Mouse (Mus musculus) inflammation-experienced regulatory T-cells, adult 6 months (primary cell): ENCODE data around the gene Cutal. TPM values are rescaled to one million over a fixed set of nuclear protein-coding genes. Genes with fewer than 3 reads are reported as not detected.

Source experiments
- ATAC-seq: one replicate; pipeline ENCODE4 v1.8.0; 2017
- polyA plus RNA-seq, 3 experiments: library from polyadenylated mRNA; unstranded; fragments of 100-300 nt; shearing (Covaris generic); gene quantifications; one replicate each; pipeline ENCODE4 v1.2.1; 2017

Gene Cutal
- polyA plus RNA-seq, 3 experiments from 2014 or later = not detected

- no peak for ATAC-seq
These were observed 10.0 kb downstream of the Cutal start for GRCm38 (mm10) chr2:34884186-34884585.

DNA sequence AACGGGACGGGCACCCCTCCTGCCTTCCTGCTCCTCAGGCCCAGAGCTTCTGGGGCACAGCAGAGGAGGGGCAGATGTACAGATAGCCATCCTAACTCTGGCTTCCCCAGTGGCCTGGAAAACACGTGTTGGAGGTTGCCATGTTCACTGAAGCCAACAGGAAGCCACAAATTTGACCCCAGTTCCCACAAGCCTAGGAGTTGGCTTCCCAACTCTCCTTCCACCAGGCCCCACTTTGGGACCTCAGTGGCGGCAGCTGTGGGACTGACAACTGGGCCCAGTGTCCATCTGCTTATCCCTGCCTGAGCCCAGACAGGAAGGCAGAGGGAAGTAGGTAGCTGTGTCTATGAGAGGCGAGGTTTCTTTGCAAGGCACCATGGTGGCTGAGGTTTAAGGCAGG, 19.8 kb downstream of the Cutal start:
- ATAC-seq = no peak

GRCm38 (mm10) chr2:34895503-34896113, 21.4 kb downstream of the Cutal start:
- ATAC-seq = no peak

DNA sequence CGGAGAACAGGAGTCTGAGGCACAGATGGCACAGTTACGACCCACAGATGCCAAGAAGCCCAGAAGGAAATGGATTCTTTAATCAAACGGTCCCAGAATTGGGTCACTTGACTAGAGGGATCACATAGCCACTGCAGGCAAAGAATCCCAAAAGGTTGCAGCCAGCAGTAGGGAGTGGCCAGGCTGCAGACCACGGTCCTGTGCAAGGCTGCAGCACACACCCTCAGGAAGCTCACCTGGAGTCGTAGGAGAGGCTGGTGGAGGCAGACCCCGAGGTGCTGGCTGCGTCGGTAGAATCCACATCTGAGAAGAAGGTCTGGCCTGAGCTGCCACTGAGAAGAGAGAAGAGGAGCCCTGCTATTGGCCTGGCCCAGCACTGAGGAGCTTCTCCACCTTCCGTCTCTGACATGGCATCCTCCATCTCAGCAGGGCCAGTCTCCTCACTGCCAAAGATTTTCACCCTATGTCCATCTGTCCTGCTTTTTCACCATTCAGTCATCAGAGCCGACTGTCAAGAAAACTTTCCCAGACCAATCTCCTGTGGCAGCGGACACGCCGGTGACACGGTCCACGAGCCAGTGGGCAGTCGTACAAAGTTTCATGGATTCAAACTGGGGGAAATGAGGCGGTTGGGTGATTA, 22.7 kb downstream of the Cutal start:
- no peak for ATAC-seq

DNA sequence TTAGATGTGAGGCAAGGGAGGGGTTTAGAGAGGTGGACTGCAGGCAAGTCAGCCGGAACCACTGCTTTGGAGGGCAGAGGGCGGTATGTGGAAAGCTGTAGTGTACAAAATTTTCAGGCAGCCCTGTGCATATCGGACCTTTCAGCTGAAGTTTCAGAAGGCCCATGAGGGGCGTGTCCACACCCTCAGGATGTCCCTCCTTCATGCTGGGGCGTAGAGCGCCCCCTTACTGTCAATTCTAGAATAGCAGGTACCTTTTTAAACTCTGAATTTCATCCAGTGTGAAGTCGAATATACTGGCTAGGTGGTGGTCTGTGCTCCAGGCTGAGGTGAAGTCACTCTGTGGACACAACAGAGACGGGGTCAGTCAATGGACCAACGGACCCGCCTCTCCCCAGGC, 23.6 kb downstream of the Cutal start:
- no peak for ATAC-seq

GRCm38 (mm10) chr2:34899682-34900081, 25.5 kb downstream of the Cutal start:
- no peak for ATAC-seq

GRCm38 (mm10) chr2:34900412-34900811, 26.2 kb downstream of the Cutal start:
- ATAC-seq = no peak

DNA sequence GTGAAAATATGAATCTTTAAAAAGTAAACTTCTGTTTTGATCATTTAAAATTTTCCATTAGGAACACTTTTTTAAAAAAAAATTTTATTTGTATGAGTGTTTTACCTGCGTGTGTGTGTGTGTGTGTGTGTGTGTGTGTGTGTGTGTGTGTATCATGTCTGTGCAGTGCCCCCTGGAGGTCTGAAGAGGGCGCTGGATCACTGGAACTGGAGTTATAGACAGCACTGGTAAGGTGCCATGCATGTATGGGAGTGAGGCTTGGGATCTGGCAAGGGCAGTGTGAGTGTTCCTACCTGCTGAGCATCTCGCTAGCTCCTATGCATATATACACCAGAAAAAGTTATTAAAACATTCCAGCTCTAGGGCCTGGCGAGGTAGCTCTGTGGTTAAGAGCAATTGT, 27.5 kb downstream of the Cutal start:
- ATAC-seq = no peak

DNA sequence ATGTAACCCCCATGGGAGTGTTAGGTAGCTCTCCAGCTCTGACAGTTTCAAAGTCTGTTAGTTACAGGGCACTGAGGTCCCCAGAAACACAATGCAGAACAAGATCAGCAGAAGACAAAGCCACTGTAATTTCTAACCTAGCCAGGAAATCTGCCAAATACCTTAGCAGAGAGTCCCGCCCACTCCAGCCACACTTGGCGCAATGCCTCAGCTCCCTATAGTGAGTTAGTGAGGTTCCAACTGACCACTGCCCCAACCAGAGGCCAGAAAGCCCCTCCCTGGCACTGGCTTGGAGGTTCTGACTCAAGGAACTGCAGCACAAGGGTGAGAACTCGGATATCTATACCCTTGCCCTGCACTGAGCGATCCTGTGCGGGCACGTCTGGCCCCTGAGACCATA, 28.5 kb downstream of the Cutal start:
- ATAC-seq = no peak

GRCm38 (mm10) chr2:34903191-34903590, 29.0 kb downstream of the Cutal start:
- ATAC-seq = no peak

DNA sequence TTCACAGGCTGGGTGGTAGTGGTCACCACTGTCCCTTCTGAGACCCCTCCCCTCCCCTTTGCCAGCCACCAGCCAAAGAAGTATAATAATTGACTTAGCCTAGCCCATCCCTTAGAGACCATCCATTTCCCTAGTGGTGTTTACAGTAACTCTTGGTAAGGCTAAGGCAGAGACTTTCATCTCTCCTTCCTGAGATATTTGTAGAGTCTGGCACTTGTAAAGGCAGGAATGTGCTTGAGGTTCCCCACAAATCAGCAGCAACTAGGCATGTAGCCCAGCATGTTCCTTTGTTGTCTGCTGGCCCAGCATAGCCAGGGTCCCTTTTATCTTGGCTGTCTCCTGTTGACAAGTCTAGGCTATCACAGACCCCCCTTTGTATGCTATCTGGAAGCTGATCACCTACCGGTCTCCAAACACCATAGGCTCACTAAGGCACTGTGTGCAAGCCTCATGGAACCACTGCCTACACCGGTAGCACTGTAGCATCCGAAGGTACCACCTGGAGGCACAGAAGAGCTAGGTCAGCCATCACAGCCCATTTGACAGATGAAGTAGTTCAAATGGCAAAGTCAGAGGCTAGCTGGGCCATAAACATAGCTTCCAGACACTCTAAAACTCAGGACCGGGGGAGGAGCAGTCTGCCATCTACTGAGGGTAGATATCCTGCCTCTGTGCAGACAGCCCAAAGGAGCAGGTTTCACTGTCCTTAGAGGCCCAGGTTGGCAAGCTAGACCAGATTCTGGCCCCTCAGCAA, 29.6 kb downstream of the Cutal start:
- ATAC-seq = no peak

GRCm38 (mm10) chr2:34904849-34905542, 30.8 kb downstream of the Cutal start:
- peak; percentile 90 for ATAC-seq

DNA sequence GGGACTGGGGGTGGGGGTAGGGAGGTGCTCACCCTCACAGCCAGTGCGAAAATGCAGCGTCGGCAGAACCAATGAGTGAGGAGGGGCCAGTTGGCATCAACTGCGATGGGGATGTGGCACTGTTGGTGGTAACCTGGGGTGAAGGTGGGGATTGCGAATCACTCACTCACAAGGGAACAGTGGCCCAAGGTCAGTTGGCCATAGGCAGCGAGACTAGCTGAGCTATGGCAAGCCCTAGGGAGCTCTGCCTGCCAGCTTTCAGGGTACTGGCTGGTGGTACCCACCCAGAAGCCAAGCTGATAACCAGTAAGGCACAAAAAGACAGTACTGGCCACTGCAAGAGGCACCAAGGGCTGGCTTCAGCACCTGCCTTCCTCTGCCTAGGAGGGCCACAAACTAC, 32.2 kb downstream of the Cutal start:
- no peak for ATAC-seq

DNA sequence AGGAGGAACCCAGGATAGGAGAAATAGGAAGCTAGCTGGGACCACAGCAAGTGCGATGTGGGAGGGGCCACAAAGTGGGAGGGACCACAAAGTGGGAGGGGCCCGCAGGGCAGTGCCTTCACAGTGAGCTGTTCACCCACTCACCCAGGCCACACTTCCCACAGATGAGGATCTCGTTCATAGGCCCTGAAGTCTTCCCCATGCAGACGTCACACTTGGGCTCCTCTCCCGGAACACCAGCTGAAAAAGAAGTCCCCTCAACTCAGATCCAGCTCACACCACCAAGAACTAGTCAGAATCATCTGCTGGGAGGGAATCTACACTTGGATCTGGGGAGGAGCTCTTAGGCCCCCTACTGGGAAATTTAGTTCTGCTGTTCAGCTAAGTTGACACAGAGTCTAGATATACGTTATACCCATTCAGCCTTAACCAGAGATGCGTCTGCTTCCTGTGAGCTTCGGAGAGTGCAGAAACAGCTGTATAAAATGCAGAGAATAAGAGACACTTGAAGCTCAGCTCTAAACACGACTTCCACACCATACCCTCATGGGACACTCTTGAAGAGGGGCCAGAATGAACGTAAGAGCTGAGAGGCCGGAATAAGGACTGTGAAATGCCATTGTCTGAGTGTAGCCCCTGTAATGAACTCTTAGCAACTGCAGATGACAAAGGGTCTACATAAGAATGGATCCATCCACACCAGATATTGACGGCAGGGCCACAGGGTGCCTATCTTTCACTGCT, 32.8 kb downstream of the Cutal start:
- ATAC-seq = no peak

DNA sequence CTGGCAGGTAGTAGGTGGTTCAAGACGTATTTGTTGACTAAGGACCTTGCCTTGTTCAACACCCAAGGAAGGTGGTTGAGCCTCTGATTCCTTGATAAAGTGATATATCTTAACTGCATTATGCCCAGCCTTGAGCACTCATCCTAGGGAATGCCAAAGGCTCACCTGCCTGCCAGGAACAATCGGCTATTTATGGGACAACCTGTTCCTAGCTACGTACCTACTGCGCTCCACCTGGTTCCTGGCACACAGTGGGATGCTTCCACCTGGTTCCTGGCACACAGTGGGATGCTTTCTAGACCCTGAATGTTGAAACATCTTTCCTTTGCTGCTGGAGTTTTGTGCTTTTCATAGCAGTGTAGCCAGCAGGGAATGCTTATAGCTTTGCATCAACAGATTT, 35.5 kb downstream of the Cutal start:
- ATAC-seq = no peak

GRCm38 (mm10) chr2:34911871-34912270, 37.7 kb downstream of the Cutal start:
- no peak for ATAC-seq

GRCm38 (mm10) chr2:34912613-34913012, 38.4 kb downstream of the Cutal start:
- no peak for ATAC-seq

DNA sequence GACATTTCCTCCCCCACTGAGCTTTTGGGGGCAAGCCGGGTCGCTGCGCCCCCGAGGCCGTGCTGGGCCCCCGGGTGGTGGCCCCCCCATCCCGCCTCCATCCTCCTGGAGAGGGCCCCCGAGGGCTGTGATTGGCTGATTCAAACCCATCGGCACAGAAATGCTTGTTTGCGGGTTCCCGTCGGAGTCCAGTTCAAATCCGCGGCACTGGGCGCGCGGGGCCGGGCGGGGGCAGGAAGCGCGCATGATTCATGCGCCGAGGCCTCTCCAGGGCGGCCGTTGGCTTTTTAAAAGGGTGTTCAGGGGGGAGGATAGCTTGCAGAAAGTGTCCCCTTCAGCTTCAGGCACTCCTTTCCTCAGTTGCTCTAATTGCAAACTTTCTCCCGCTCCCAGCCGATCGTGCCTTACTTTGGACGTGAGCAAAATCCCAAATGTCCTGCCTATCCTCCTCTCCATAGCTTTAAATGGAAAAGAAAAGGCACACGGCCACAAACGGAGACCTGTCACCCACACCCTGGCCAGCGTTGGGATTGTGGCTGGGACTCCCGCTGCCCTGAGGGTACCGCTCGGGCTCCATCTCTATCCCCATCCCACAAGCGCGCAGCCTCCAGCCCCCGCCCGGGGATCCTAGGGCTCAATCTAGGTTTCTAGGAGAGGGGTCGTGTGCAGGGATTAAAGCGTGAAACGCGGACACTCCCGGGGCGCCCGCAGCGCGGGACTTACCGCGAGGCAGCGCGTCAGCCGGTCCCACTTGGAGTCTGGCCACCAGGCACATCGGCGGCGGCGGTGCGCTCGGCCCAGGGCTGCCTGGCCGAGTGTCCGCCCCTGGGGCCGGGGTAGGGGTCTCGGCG, 39.2 kb downstream of the Cutal start, which contains the start of gene Phf19:
Gene Phf19, minus strand, starts transcription at position 809 of the 851 bp plus-strand sequence.
- peak; percentile 51 for ATAC-seq

- ATAC-seq = peak; percentile 68
These were observed 40.0 kb downstream of the Cutal start for GRCm38 (mm10) chr2:34914069-34914822.

DNA sequence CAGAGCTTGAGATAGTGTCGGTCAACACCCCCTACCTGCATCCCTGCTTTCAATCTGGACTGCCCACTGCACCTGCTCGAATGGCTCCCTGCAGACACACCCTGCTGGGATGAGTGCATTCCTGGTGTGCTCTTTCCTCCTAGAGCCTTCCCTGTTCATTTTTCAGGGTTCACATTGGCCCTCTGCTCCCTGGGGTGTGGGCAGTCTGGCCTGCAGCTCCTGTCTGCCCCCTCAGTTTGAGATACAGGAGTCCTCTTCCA, 40.6 kb downstream of the Cutal start:
- no peak for ATAC-seq

DNA sequence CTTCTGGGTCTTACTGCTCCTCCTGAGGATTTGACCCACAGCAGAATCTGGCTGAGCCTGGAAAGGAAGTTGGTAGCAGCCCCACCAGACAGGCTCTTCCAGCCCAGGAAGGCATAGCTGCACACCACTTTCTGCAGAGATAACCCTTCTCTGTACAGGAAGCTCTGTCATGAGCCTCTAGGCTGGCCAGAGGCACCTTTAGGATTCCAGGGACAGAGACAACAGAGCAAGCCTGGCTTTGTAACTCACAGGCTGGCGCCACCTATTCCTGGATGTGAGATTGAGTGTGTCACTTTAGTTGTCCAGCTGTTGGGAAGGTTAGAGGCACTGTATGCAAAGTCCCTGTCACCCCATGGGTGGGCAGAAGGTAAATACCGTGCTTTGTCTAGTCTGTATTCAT, 40.9 kb downstream of the Cutal start:
- ATAC-seq = no peak
